Mouse (Mus musculus) midbrain, embryonic 13.5 days (tissue): ENCODE measurements at regions not wholly inside any gene's neighbourhood (a gene's known extent, or its start where the extent isn't known, plus 50 kb on each side); places are given as distances from the start of the nearest gene placed in this dataset.

Experiments used
- ATAC-seq: fragments of 200-750 bp; cut with Nextera tagmentation; 2 replicates; pipeline ENCODE4 v1.8.0; 2017; ENCODE audit warnings: mild to moderate bottlenecking, moderate TSS enrichment, moderate library complexity
- H3K27ac ChIP-seq: fragments of 300-500 bp; sonication (generic); 2 replicates; pipeline ENCODE4 v1.5.1; 2015; ENCODE audit warnings: inconsistent platforms, mild to moderate bottlenecking, moderate library complexity
- H3K27me3 ChIP-seq: fragments of 300-500 bp; sonication (generic); 2 replicates; pipeline ENCODE4 v1.6.1; 2015; ENCODE audit warnings: mild to moderate bottlenecking, inconsistent platforms
- H3K36me3 ChIP-seq: fragments of 300-500 bp; sonication (generic); 2 replicates; pipeline ENCODE4 v1.6.1; 2015; ENCODE audit warnings: mild to moderate bottlenecking, inconsistent platforms
- H3K4me1 ChIP-seq: fragments of 300-500 bp; sonication (generic); replicated peaks from 2 replicates; pipeline ENCODE4 v1.6.1; 2015; ENCODE audit warnings: inconsistent platforms
- H3K4me2 ChIP-seq: fragments of 300-500 bp; sonication (generic); replicated peaks from 2 replicates; pipeline ENCODE4 v1.6.1; 2015; ENCODE audit warnings: moderate library complexity, mild to moderate bottlenecking, inconsistent platforms
- H3K4me3 ChIP-seq: fragments of 300-500 bp; sonication (generic); replicated peaks from 2 replicates; pipeline ENCODE4 v1.5.1; 2015; ENCODE audit warnings: mild to moderate bottlenecking, inconsistent platforms
- H3K9ac ChIP-seq: fragments of 300-500 bp; sonication (generic); replicated peaks from 2 replicates; pipeline ENCODE4 v1.6.1; 2015; ENCODE audit warnings: mild to moderate bottlenecking, inconsistent platforms
- H3K9me3 ChIP-seq: fragments of 300-500 bp; sonication (generic); 2 replicates; pipeline ENCODE4 v1.6.1; 2016; ENCODE audit warnings: mild to moderate bottlenecking, inconsistent platforms
- WGBS: fragments of 180-500 bp; shearing (Covaris S2); methylation state at CpG from one replicate; pipeline ENCODE4 v1.1.7; 2015; 5-methylcytosine and 5-hydroxymethylcytosine counted together

DNA sequence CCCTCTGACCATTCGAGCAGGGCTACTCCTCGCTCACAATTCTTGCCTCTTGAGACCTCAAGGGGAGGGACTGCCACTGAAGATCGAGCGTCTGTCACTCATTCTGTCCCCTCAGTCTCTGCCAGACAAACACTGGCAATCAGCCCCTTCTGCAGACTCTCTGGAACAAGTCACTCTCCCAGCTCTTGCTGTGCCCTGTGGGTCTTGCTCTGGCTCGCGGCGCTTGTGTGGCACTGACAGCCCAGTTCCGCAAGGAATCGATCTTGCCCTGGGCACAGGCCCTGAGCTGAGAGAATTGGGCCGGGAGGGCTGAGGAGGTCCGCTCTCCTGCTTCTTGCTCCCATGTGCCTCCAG is 61.0 kb upstream of the Sulf2 start:
- 59% methylated on average over 11 of the region's 11 CpGs for WGBS
- Histone ChIP-seq H3K4me3 (no peak overlapping the region), H3K4me1 (peaks cover 26% of the 10 kb centered on the region), H3K9ac (no peak overlapping the region), H3K4me2 (no peak overlapping the region), H3K27me3 (peaks cover 40% of the 10 kb centered on the region), H3K27ac (peak overlapping the region; percentile 14; the same call in 1 of the 2 replicates), H3K36me3 (no peaks in the 10 kb centered on the region), H3K9me3 (no peaks in the 10 kb centered on the region)
- no peak for ATAC-seq

DNA sequence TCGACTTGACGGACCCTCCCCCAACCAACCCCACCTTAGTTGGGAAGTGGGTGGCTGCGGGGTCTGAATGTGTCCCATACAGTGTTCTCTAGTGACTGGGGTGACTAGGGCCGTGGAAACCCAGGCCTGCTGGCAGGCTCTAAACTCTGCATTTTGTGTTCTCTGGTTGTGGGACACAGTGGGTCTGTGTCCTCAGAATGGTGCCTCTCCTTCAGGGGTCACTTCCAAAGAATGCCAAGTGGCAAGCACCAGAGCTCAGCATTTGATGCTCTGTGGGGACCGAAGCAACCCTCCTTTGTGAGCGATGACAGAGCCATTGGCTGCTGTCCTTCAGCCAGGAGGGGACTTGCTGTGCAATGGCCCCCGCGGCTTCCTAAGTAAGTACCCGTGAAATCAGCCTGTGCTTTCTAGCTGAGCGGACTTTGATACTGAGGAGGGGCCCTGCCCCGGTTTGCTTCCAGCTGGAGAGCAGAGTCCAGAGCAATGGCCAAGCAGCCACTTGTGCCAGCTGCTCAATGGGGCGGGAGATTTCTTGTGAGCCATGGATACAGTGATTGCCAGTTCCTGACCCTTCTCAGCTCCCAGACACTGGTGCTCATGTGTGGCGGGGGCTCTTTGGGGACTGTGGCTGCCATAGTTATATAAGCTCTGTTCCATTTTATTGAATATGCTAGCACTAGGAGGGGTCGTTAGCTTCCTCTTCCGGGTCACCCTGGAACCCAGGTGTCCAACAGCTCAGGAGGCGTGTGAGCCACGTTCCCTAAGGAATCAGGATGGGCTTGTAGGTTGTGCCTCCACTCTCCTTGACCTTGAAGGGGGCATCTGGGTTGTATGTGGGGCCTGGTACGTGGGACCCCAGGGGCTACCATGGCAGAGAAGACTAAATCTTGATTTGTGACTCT is 60.4 kb upstream of the Sulf2 start:
- Histone ChIP-seq H3K4me1 (peaks cover 26% of the 10 kb centered on the region), H3K27me3 (peaks cover 40% of the 10 kb centered on the region), H3K9me3 (no peaks in the 10 kb centered on the region), H3K9ac (no peak overlapping the region), H3K4me3 (no peak overlapping the region), H3K36me3 (no peaks in the 10 kb centered on the region), H3K4me2 (no peak overlapping the region), H3K27ac (peak overlapping the region; percentile 14)
- ATAC-seq = peak; percentile 79
- WGBS = 35% methylated on average over 18 of the region's 18 CpGs

DNA sequence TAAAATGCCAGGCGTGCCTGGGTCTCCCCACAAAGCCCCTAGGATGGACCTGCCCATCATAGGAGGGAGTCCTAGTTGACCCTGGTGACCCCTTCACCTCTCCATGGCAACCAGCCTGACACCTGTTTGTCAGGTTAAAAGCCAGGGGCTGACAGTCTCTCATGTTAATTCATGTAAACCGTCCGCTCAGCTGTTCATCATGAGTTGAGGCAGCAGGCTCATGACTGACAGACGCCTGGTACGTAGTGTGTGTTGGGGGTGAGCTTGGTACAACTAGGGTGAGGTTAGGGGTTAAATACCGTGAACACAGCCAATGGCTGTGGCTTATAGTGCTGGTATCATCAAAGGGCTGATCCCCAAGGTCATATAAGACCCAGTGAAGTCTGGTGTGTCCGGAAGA is 59.7 kb upstream of the Sulf2 start:
- H3K4me1 ChIP-seq = peaks cover 26% of the 10 kb centered on the region
- H3K27ac ChIP-seq = peak overlapping the region; percentile 14; the same call in 1 of the 2 replicates
- peak; percentile 35 for ATAC-seq
- H3K4me2 ChIP-seq = no peak overlapping the region
- H3K9me3 ChIP-seq = no peaks in the 10 kb centered on the region
- no peak overlapping the region for H3K9ac ChIP-seq
- H3K27me3 ChIP-seq = peaks cover 40% of the 10 kb centered on the region
- WGBS = 29% methylated on average over 7 of the region's 7 CpGs
- no peaks in the 10 kb centered on the region for H3K36me3 ChIP-seq
- H3K4me3 ChIP-seq = no peak overlapping the region

DNA sequence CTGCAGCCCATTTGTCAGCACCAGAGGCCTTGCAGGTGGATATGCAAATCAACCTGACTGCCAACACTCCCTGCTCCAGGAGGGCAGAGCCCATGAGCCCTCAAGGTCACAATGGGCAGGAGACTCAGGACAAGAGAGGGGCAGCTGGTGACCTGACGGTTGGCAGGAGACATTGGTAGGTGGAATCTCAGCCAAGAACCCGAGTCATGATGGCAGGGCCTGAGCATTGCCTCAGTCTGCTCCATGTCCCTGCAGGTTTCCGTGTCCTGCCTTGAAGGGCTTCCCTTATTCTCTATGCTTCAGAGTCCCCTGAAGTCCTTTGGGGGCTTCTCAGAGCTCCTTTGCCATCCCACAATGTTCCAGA is 51.7 kb upstream of the Sulf2 start:
- no peaks in the 10 kb centered on the region for H3K36me3 ChIP-seq
- H3K4me2 ChIP-seq = no peak overlapping the region
- WGBS = 82% methylated on average over 3 of the region's 3 CpGs
- H3K4me3 ChIP-seq = no peak overlapping the region
- H3K27me3 ChIP-seq = peaks cover 8% of the 10 kb centered on the region
- ATAC-seq = no peak
- peaks cover 10% of the 10 kb centered on the region for H3K4me1 ChIP-seq
- no peak overlapping the region; the same call in 1 of the 2 replicates for H3K27ac ChIP-seq
- H3K9ac ChIP-seq = no peak overlapping the region
- no peaks in the 10 kb centered on the region for H3K9me3 ChIP-seq

DNA sequence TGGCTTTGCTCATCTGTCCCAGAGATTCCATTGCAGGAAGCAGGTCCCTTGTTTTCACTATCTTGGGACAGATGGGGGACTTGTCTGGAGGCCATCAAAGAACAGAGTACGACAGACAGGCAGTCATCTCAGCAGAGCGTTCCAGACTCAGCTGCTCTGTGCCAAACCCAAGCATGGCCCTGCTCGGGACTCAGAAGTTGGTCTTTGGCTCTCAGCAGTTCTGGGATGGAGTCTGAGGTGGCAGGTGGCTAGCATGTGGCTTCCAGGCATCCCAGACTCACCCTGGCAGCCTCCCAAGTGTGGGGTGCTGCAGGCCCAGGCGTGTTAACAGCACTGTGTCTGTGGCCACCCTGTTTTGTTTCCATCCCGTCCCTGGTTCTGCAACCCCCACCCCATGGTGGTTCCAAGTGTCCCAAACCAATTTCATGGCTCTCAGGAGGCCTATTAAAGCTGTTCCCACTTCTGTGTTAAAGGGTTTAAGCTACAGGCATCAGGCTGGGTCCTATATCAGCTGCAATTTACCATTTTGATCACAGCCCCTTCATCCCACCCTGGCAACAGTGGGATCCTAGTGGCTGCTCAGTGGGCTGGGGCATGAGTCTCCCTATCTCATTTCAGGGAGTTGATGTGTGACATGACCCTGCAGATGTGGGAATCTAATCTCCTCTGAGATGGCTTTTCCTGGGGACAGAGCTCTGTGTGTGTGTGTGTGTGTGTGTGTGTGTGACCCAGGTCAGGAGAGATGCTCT is 51.1 kb upstream of the Sulf2 start:
- no peak for ATAC-seq
- WGBS = 68% methylated on average over 5 of the region's 5 CpGs
- Histone ChIP-seq H3K36me3 (no peaks in the 10 kb centered on the region), H3K9ac (no peak overlapping the region), H3K9me3 (no peaks in the 10 kb centered on the region), H3K4me2 (no peak overlapping the region), H3K27me3 (peaks cover 13% of the 10 kb centered on the region), H3K4me1 (peaks cover 10% of the 10 kb centered on the region), H3K4me3 (no peak overlapping the region), H3K27ac (no peak overlapping the region; the same call in none of the 2 replicates)
